Mouse (Mus musculus): ENCODE data around the gene Pgrmc1.
A peak's percentile ranks its signal among the peaks of the same experiment; 100 is the strongest.

DNA sequence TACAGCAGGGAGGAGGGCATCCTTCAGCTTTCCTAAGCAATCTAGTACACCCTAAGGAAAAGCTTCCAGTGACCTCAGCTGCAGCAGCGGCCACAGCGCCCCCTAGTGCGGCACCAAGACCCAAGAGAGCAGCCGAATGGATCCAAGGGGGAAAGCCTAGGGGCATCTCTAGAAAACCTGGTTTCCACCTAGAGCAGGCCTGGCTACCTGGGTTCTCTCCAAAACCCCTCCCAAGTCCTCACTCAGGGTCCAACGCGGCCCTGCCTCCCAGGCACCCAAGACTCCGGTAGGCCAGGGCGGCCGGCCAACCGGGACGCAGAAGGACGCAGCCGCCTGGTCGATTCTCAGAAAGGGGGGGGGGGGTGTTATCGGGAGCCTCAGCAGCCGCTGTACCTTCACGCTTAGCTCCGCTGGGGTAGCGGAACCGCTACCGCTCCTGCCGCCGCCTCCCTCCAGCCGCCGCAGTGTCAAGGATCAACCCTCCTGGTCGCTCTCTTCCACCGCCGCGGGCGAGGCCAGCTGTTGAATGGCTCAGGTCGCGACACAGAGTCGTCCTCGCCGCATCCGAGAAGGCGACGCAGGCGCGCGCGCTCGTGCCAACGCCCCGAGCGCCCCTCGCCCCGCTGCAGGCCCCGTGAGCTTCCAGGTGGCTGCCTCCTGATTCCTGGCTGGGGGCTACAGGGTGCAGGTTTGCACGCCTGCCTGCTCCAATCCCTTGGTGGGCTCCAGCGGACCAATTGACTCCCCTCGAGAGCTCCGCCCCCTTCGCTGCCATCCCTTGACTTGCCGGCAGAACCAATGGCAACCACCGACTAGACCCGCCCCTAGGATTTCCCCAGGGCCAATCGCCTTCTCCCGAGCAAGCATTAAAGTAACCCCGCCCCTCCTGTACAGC is 46.9 kb downstream of the Pgrmc1 start, which contains the start of gene Akap17b:
- TF ChIP-seq POLR2A (IDR thresholded peaks at IDR 0.05; ENCODE audit: low read depth, low read length), result no peak
- peak; percentile 59 for TF ChIP-seq CTCF (IDR thresholded peaks at IDR 0.05; ENCODE audit: extremely low read depth, insufficient read depth, insufficient read length, insufficient replicate concordance)
